Mouse (Mus musculus) heart, adult 11 months (tissue): ENCODE data around the gene Rpl5.

ENCODE experiments used
- DNase-seq: peaks from one replicate; pipeline ENCODE4 v3.0.0; 2022

Gene Rpl5

DNA sequence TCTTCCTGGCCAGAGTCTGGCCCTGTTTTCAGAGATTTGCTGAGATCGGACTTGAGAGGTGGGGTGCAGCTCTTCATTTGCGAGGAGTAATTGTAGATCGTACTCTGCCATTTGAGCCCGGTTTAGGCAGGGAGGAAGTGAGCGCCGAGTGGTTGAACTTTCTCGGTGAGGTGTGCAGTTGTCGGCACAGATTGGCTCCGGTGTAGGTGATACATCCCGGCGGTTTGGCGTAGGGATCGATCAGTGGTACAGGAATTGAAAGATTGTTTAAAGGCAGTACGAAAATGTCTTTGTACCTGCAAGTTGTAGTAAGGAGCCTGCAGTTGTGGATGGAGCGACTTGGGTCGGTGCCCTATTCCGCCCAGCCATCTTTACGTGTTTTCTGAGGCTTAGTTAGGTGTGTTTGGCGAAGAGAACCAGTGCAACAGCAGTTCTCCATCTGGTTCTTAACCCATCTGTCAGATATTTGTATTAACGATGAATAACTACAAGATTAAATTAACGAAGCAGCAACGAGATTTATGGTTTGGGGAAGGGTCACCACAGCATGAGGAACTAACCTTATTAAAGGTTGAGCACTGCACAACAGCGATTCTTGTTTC is 813 bp downstream of the Rpl5 start:
- DNase-seq, result no peak

GRCm38 (mm10) chr5:107904325-107904724 is 4.0 kb downstream of the Rpl5 start:
- DNase-seq, result peak; percentile 80

DNA sequence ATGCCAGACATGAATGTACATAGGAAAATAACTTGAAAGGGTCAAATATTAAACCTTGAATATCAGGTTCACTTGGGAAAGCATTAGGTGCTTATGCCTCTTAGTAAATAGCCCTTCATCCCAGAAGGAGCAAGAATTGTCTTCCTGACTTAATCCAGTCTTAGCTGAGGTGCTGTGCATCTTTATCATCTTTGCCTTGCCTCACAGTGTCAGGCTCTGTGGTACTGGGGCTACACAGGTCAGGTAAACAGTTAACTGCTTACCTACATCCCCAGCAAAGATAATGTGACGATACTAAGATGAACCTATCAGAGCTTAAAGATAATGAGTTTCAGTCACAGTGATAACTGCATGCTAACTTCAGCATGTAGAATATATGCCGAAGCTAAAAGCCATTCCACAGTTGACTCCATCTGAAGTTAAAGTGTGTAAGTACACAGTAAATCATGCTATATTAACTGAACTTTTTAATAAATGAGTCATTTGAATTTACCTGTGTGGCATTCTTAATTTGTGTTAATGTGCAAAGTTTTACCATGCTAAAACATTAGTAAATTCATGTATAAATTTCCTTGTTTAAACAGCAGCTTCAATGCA is 8.3 kb downstream of the Rpl5 start:
- DNase-seq, result peak; percentile 15

DNA sequence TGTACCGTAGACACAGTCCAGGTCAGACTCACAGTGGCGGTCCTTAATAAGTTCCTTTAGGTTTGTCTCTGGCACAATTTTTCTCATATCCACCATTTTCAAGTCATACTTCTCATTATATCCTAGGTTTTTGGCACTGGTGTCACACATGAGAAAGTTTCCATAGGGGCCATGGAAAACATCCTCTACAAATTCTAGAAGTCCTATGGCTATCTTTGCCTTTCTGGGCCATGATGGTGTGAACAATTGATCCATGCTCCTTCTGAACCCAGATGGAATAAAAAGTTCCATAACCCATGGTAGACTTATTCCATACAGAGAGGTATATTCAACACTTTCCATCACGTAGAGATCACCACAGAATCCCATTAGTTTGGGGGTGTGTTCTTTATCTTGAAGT is 9.4 kb downstream of the Rpl5 start:
- no peak for DNase-seq

DNA sequence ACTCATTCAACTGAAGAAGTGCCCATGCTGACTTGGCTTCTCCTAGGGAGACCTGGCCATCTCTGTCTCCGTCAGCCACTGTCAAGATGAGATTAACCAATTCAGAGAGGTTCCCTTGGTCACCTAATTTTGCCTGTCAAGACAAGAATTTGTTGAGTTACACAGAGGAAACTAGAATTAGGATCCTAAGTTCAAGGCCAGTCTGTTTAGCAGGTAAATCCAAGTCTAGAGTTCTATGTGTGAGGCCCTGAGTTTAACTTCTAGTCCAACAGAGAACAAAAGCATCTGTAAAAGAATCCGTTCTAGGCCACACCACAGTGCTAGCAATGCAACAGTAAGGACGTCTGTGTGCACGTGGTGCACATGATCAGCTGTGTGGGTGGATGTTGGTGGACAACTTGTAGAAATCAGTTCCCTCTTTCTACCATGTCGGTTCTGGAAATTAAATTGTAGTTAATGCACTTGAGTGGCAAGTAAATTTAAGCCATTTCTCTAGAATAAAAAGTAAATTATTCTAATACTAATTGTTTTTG is 9.8 kb downstream of the Rpl5 start:
- DNase-seq, result peak; percentile 63

GRCm38 (mm10) chr5:107911012-107911411 is 10.7 kb downstream of the Rpl5 start:
- peak; percentile 67 for DNase-seq

DNA sequence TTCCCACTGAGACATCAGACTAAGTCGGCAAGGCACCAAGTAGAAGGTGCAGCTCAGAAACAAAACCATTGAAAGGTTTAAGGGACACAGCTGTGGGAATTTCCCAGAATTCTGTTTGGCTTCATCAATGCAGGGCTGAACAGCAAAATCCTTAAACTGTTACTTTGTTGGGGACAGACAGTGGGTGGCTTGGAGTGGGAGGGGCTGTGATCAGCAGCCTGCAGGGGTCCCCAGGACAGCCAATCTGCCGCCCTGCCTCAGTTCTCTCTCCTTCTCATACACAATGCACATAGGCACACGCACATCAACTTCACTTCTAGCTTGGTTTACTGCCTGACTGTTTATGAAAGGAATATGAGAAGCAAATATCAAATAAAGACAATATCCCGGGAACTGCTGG is 15.0 kb downstream of the Rpl5 start:
- DNase-seq, result peak; percentile 28

DNA sequence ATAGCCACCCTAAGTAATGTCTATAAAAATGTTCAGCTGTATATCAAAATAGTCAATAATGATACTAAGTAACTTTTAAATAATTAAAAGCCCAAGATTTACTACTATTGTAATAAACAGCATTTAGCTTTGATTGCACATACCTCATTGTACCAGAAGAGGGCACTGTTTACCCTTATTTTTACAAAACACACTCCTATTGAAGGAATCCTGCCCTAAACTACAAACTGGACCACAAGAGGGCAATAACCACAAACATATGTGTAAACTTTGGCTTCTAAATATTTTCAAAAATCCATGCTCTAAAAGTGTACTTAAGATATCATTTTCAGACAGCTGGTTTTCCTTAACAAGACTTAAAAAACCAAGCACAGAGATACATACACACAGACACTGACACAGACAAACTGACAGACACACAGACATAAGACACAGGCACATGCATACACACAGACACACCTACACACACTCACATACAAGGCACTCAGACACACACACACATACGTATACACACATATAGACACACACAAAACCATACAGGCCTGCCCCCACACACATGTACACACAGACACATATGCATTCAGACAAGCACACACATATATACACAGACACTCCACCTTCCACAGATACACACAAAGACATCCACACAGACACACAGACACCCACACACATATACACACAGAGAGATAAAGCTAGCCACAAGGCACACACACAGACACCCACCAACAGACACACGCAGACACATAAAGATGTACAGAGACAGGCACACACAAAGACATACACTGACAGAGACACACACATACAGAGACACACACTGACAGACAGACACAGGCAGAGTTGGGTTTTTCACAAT is 21.3 kb downstream of the Rpl5 start:
- DNase-seq, result peak; percentile 71

- peak; percentile 59 for DNase-seq
Measured at GRCm38 (mm10) chr5:107922836-107923235, 22.5 kb downstream of the Rpl5 start.

- peak; percentile 88 for DNase-seq
Measured at GRCm38 (mm10) chr5:107924564-107924963, 24.3 kb downstream of the Rpl5 start.

DNA sequence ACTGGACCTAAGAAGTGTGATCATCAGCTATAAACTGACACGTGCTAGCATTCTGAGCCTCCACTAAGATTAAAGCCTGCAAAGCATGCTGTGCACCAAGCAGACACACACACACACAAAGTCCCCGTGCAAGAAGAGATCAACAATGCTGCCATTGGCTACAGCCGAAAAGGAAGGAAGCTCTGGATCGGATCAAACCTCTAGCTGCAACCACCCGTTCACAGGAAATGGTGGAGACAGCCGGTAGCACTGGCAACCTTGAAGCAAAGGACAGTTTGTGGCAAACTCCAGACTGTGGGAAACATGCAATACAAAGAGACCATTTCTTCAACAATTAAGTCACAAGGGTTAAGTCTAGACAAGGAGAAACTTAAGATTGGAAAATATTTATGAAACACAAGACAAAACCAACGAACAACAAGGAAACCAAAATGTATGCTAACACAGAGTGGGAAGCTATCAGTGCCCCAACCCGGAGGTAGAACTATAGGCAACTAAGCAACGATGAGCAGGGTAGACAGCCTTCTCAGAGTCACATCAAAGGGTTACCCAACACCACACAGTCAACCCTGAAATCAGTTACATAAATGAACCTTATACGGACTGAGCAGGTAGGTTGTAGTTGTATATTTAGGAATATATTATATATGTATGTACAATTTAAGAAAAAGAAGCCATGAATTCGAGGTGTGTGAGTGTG is 26.4 kb downstream of the Rpl5 start:
- peak; percentile 87 for DNase-seq

DNA sequence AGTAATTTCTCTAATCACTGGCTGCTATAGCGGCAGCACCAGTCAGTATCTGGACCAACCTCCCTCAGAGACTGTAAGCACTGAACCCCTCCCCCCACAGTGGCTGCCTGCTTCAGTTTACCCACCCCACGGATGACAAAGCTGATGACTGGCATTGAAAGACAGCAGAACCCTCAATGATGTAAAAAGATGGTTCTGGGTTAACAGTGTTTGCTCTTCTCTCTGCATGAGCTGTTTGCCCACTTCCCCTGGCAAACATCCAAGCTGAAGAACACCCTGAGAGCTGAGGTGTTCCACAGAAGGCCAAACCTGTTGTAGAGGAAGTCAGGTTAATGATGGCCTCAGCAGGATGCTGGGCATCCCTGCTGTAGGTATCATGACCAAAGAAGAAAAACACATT is 32.3 kb downstream of the Rpl5 start:
- DNase-seq, result peak; percentile 71

GRCm38 (mm10) chr5:107933202-107933974 is 33.1 kb downstream of the Rpl5 start:
- peak; percentile 79 for DNase-seq

DNA sequence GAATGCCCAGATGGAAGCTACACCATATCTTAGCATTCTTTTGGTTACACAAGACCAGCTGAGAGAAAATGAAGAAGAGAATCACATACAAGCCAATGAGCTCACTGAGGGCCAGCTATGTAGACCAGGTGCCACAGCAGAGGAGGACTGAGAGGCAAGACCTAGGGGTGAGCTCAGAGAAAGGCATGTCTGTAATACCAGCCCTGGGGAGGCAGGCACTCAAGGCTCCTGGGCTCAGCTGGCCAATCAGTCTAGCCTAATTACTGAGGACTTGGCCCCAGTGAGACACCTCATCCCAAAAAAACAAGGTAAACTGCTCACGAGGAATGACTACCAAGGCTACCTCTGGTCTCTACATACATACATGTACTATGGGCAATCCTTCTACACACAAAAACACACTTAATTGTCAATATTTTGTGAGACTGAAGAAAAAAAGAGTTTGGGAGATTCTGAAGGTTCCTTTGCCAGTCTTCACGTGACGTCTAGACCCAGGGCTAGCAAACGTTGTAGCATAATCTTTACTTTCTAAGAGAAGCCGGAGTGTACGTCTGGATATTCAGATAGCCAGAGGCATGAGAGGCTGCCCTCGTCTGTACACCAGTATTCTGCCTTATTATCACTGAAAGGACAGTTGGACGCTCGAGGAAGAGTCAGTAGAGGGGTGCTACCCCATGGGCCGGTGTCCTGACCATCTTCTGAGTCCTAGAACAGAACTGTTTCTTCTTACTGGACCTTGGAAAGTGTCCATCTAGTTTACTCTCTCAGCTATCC is 34.7 kb downstream of the Rpl5 start:
- DNase-seq, result peak; percentile 82

DNA sequence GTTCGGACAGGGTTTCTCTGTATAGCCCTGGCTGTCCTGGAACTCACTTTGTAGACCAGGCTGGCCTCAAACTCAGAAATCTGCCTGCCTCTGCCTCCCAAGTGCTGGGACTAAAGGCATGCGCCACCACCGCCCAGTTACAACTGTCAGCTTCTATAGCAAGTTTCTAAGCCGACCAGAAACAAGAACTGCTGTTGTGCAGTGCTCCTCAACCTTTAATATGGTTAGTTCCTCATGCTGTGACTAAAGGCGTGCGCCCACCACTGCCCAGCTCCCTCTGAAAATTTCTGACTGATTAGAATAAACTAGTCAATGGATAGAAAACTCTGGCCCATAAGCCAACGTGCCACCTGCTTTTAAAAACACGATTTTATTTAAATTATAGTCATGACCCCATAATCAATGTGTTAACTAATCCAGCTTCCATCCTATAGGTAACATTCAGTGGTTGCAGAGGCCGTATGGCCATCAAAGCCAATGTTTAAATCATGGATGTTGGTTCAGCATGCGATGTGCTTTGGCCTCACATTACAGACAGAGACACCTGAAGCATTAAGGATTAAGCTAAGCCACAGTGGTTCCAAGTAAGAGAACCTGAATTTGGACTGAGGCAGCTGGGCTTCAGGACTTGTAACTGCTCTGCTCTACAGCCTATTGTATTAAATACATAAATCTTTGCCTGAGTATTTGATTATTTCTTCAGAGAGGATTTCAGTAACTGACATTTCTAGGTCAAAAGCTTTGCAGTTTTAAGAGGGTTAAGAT is 36.5 kb downstream of the Rpl5 start:
- peak; percentile 72 for DNase-seq

DNA sequence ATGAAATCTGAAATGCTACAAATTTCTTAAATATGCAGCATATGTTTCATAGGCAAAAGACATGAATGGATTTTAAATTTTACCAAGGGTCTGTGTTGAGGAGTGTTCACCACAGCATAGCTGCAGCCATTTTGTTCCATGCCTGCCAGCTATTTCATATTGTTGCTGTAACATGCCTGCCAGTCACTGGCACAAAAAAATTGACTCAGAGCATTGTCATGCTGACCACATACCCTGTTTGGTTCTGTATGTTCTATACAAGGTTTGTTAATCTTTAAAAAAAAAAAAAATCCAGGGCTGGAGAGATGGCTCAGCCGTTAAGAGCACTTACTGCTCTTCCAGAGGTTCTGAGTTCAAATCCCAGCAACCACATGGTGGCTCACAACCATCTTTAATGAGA is 38.2 kb downstream of the Rpl5 start:
- peak; percentile 3 for DNase-seq

DNA sequence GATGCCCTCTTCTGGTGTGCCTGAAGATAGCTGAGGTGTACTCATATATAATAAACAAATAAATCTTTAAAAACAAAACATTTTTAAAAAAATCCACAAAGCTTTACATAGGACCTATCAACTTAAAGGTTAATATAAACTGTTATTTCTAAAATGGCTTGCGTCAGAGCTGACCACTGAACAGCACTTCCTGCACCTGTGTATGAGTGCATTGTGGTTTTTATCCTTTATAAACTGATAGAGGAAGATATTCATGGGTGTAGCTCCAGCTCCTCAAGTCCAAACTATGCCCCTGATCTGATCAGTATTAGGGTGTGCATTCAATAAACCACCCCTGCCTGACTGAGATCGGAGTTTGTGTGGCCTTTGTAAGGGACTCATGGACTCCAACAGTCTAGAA is 38.6 kb downstream of the Rpl5 start:
- DNase-seq, result peak; percentile 55

DNA sequence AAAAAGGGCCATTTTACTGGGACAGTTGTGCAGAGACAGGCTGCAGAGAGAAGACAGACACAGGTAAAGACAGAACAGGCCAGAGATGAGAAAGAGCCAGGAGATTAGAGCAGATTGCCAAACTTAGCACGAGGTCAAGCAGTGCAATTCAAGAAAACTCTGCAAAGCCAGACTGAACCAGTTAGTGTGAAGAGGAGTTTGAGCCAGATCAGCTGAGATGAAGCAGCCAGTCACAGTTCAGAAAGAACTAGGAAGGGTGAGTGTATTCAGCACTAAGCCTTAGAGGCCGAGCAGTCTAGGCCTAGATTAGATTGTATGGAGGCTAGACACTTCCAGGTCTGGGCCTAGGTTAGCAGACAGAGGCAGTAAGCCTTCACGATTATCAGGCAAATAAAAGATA is 39.4 kb downstream of the Rpl5 start:
- DNase-seq, result peak; percentile 62

GRCm38 (mm10) chr5:107941222-107941621 is 40.9 kb downstream of the Rpl5 start:
- DNase-seq, result peak; percentile 68

- DNase-seq, result peak; percentile 55
Measured at GRCm38 (mm10) chr5:107942941-107943340, 42.6 kb downstream of the Rpl5 start.

DNA sequence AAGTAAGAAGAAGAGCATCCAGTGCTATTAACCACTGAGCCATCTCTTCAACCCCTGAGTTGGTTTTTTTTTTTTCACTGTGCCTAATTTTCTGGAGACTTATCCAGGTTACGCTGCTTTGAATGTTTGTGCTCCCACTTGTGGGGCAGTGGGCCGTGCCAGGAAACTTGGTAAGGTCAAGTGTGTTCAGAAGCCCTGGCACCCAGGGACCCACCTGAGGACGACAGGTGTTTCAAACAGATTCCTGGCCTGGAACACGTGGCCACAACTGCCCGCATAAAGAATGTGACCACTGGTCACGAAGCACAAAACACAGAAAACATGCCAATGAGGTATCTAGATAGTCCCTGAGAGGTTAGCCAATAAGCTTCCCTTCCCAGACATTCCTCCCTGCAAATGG is 43.2 kb downstream of the Rpl5 start:
- DNase-seq, result peak; percentile 90
